Mouse (Mus musculus) embryonic facial prominence, embryonic 15.5 days (tissue): ENCODE measurements around the gene Gm17657. TPM values are rescaled to one million over a fixed set of nuclear protein-coding genes. Genes with fewer than 3 reads are reported as not detected.
A peak's percentile ranks its signal among the peaks of the same experiment; 100 is the strongest.

Experiments
- ATAC-seq: fragments of 200-750 bp; cut with Nextera tagmentation; 2 replicates; pipeline ENCODE4 v1.8.0; 2017; ENCODE audit warnings: low read depth, moderate TSS enrichment; ENCODE audit not compliant: insufficient number of reproducible peaks, low FRiP score, low TSS enrichment
- H3K27ac ChIP-seq: fragments of 300-500 bp; sonication (generic); replicated peaks from 2 replicates; pipeline ENCODE4 v1.5.1; 2015; ENCODE audit warnings: mild to moderate bottlenecking, inconsistent platforms
- H3K27me3 ChIP-seq: fragments of 300-500 bp; sonication (generic); 2 replicates; pipeline ENCODE4 v1.6.1; 2015; ENCODE audit warnings: inconsistent platforms
- H3K36me3 ChIP-seq: fragments of 300-500 bp; sonication (generic); 2 replicates; pipeline ENCODE4 v1.6.1; 2015; ENCODE audit warnings: mild to moderate bottlenecking, inconsistent platforms
- H3K4me1 ChIP-seq: fragments of 300-500 bp; sonication (generic); 2 replicates; pipeline ENCODE4 v1.6.1; 2015; ENCODE audit warnings: inconsistent platforms
- H3K4me2 ChIP-seq: fragments of 300-500 bp; sonication (generic); replicated peaks from 2 replicates; pipeline ENCODE4 v1.6.1; 2015; ENCODE audit warnings: mild to moderate bottlenecking, inconsistent platforms
- H3K4me3 ChIP-seq: fragments of 300-500 bp; sonication (generic); replicated peaks from 2 replicates; pipeline ENCODE4 v1.5.1; 2015; ENCODE audit warnings: mild to moderate bottlenecking, inconsistent platforms
- H3K9ac ChIP-seq: fragments of 300-500 bp; sonication (generic); 2 replicates; pipeline ENCODE4 v1.6.1; 2015; ENCODE audit warnings: inconsistent platforms
- H3K9me3 ChIP-seq: fragments of 300-500 bp; sonication (generic); replicated peaks from 2 replicates; pipeline ENCODE4 v1.6.1; 2016; ENCODE audit warnings: inconsistent platforms
- WGBS: fragments of 180-500 bp; shearing (Covaris S2); methylation state at CpG from one replicate; pipeline ENCODE4 v1.1.7; 2015; 5-methylcytosine and 5-hydroxymethylcytosine counted together
- microRNA-seq: library from miRNA; unstranded; fragments of <30 nt; microRNA quantifications from one replicate; pipeline ENCODE4, GENCODE M21; 2016; ENCODE audit warnings: borderline number of aligned reads
- polyA plus RNA-seq: library from polyadenylated mRNA; unstranded; fragments of >200 nt; fragmentation: Nextera tagmentation; extraction: Ambion mirVana; gene quantifications from 2 replicates; pipeline ENCODE4 v1.2.1, GENCODE M21; 2015

The Gm17657 gene
- polyA plus RNA-seq, 1 experiment from 2014 or later: not detected

DNA sequence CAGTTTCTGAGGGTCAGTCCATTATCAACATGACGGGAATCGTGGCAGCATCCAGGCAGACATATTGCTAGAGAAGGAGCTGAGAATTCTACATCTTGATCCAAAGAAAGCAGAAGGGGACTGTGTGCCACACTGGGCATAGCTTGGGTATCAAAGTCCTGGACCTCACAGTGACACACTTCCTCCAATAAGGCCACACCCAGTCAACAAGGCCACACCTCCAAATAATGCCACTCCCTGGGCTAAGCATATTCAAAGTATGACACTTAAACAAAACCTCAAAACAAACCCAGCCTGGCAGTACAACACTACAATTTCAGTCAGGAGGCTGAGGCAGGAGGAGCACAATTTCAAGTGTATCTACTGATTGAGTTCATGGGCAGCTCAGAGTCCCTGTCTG is 66.2 kb downstream of the Gm17657 start:
- Histone ChIP-seq H3K4me3 (no peak overlapping the region), H3K36me3 (no peaks in the 10 kb centered on the region), H3K4me1 (no peaks in the 10 kb centered on the region), H3K4me2 (no peak overlapping the region), H3K9ac (no peak overlapping the region), H3K27me3 (no peaks in the 10 kb centered on the region), H3K9me3 (no peaks in the 10 kb centered on the region), H3K27ac (no peak overlapping the region)
- WGBS: 94% methylated on average over 2 of the region's 2 CpGs
- no peak for ATAC-seq

- no peak for ATAC-seq
- WGBS: 88% methylated on average over 7 of the region's 7 CpGs
- H3K4me2 ChIP-seq: no peak overlapping the region
These were observed 66.8 kb downstream of the Gm17657 start for GRCm38 (mm10) chr17:29482632-29483031.

DNA sequence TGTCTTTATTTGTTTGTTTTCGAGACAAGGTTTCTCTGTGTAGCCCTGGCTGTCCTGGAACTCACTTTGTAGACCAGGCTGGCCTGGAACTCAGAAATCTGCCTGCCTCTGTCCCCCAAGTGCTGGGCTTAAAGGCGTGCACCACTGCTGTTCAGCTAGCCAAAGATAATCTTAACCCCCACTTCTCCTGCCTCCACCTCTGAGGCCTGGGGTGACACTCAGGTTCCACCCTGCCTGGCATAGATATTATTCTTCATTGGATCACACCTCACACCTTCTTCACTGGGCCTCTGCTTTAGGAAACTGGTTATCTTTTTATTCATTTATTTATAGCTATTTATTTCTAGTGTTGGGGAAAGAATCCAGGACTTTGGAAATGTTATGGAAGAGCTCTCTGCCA is 69.2 kb downstream of the Gm17657 start:
- WGBS: 78% methylated on average over 2 of the region's 2 CpGs
- no peak overlapping the region for H3K4me2 ChIP-seq
- H3K27me3 ChIP-seq: no peaks in the 10 kb centered on the region
- ATAC-seq: no peak
- H3K9me3 ChIP-seq: no peaks in the 10 kb centered on the region
- H3K9ac ChIP-seq: no peak overlapping the region
- H3K36me3 ChIP-seq: no peaks in the 10 kb centered on the region
- H3K4me1 ChIP-seq: no peaks in the 10 kb centered on the region
- no peak overlapping the region for H3K27ac ChIP-seq
- H3K4me3 ChIP-seq: no peak overlapping the region

More at GRCm38 (mm10) chr17:29482632-29483031, 66.8 kb downstream of the Gm17657 start:
- no peaks in the 10 kb centered on the region for H3K36me3 ChIP-seq
- no peak overlapping the region for H3K4me3 ChIP-seq
- H3K27ac ChIP-seq: no peak overlapping the region
- H3K4me1 ChIP-seq: no peaks in the 10 kb centered on the region
- H3K9me3 ChIP-seq: no peaks in the 10 kb centered on the region
- H3K27me3 ChIP-seq: no peaks in the 10 kb centered on the region
- no peak overlapping the region for H3K9ac ChIP-seq

GRCm38 (mm10) chr17:29478271-29478670 is 71.2 kb downstream of the Gm17657 start:
- Histone ChIP-seq H3K4me1 (no peaks in the 10 kb centered on the region), H3K4me3 (no peak overlapping the region), H3K9ac (no peak overlapping the region), H3K9me3 (no peaks in the 10 kb centered on the region), H3K27ac (no peak overlapping the region), H3K36me3 (no peaks in the 10 kb centered on the region), H3K27me3 (no peaks in the 10 kb centered on the region), H3K4me2 (no peak overlapping the region)
- WGBS: 87% methylated on average over 4 of the region's 4 CpGs
- no peak for ATAC-seq

GRCm38 (mm10) chr17:29477357-29477756 is 72.1 kb downstream of the Gm17657 start:
- WGBS: 86% methylated on average over 10 of the region's 10 CpGs
- Histone ChIP-seq H3K4me3 (no peak overlapping the region), H3K27ac (no peak overlapping the region), H3K36me3 (no peaks in the 10 kb centered on the region), H3K27me3 (no peaks in the 10 kb centered on the region), H3K4me2 (no peak overlapping the region), H3K9ac (no peak overlapping the region), H3K9me3 (no peaks in the 10 kb centered on the region), H3K4me1 (no peaks in the 10 kb centered on the region)
- ATAC-seq: no peak

- no peak overlapping the region for H3K4me3 ChIP-seq
- no peaks in the 10 kb centered on the region for H3K27me3 ChIP-seq
- H3K4me1 ChIP-seq: no peaks in the 10 kb centered on the region
- H3K9ac ChIP-seq: no peak overlapping the region
- 74% methylated on average over 4 of the region's 4 CpGs for WGBS
- H3K4me2 ChIP-seq: no peak overlapping the region
- H3K27ac ChIP-seq: no peak overlapping the region
- no peak for ATAC-seq
- H3K36me3 ChIP-seq: no peaks in the 10 kb centered on the region
- H3K9me3 ChIP-seq: no peaks in the 10 kb centered on the region
These were observed 73.0 kb downstream of the Gm17657 start for GRCm38 (mm10) chr17:29476461-29476860.

- H3K9me3 ChIP-seq: no peaks in the 10 kb centered on the region
- 91% methylated on average over 3 of the region's 3 CpGs for WGBS
- no peak overlapping the region for H3K4me3 ChIP-seq
- H3K4me1 ChIP-seq: 0 out of 2 replicates have a peak, but pooled peaks cover 3% of the 10 kb centered on the region
- H3K9ac ChIP-seq: no peak overlapping the region
- ATAC-seq: no peak
- H3K27me3 ChIP-seq: no peaks in the 10 kb centered on the region
- H3K4me2 ChIP-seq: no peak overlapping the region
- no peak overlapping the region for H3K27ac ChIP-seq
- no peaks in the 10 kb centered on the region for H3K36me3 ChIP-seq
These were observed 74.3 kb downstream of the Gm17657 start for GRCm38 (mm10) chr17:29475142-29475541.

- 71% methylated on average over 2 of the region's 2 CpGs for WGBS
- H3K27me3 ChIP-seq: no peaks in the 10 kb centered on the region
- H3K27ac ChIP-seq: no peak overlapping the region
- H3K4me2 ChIP-seq: no peak overlapping the region
- H3K4me1 ChIP-seq: peaks cover 3% of the 10 kb centered on the region; the same call in 1 of the 2 replicates
- H3K9ac ChIP-seq: no peak overlapping the region
- no peak overlapping the region for H3K4me3 ChIP-seq
- no peaks in the 10 kb centered on the region for H3K9me3 ChIP-seq
- 0 out of 2 replicates have a peak, but pooled peaks have one; percentile 15 for ATAC-seq
- H3K36me3 ChIP-seq: no peaks in the 10 kb centered on the region
These were observed 75.4 kb downstream of the Gm17657 start for GRCm38 (mm10) chr17:29474036-29474435.

- no peak overlapping the region for H3K4me3 ChIP-seq
- H3K9me3 ChIP-seq: no peaks in the 10 kb centered on the region
- H3K36me3 ChIP-seq: no peaks in the 10 kb centered on the region
- no peaks in the 10 kb centered on the region for H3K27me3 ChIP-seq
- no peak overlapping the region for H3K4me2 ChIP-seq
- ATAC-seq: no peak
- H3K27ac ChIP-seq: no peak overlapping the region
- peaks cover 3% of the 10 kb centered on the region; the same call in 1 of the 2 replicates for H3K4me1 ChIP-seq
- H3K9ac ChIP-seq: no peak overlapping the region
- WGBS: 95% methylated on average over 10 of the region's 10 CpGs
These were observed 76.0 kb downstream of the Gm17657 start for GRCm38 (mm10) chr17:29473466-29473865.

Small RNA genes lying within 50 kb of the gene (microRNA-seq; reads per million reads assigned to microRNA genes)
- not detected for gene Mir7667

Other genes with a start within 250 kb of the Gm17657 start
- 2.7 and 2.8 TPM in 2 replicates for gene Pi16, start 232.0 kb downstream of the Gm17657 start, polyA plus RNA-seq
- gene Mtch1, start 201.7 kb downstream of the Gm17657 start, polyA plus RNA-seq: 337 and 355 TPM in 2 replicates
- 14.5 and 15.3 TPM in 2 replicates for gene Fgd2, start 188.7 kb downstream of the Gm17657 start, polyA plus RNA-seq
- 17.8 and 20.0 TPM in 2 replicates for gene Pim1, start 58.9 kb downstream of the Gm17657 start, polyA plus RNA-seq
- 14.4 and 16.7 TPM in 2 replicates for gene Tbc1d22b, start 147 bp upstream of the Gm17657 start, polyA plus RNA-seq
- gene Tmem217, start 2.7 kb upstream of the Gm17657 start, polyA plus RNA-seq: 0.95 and 1.6 TPM in 2 replicates
- gene Rnf8, start 65.2 kb upstream of the Gm17657 start, polyA plus RNA-seq: 72.0 and 84.7 TPM in 2 replicates
- gene Gm28043, start 65.2 kb upstream of the Gm17657 start, polyA plus RNA-seq: 2.4 and 2.5 TPM in 2 replicates
- gene Cmtr1, start 111.0 kb upstream of the Gm17657 start, polyA plus RNA-seq: 108 and 110 TPM in 2 replicates
- 10.7 and 11.0 TPM in 2 replicates for gene Ccdc167, start 167.4 kb upstream of the Gm17657 start, polyA plus RNA-seq